Mouse (Mus musculus): ENCODE results near the gene Ncs1.

Ncs1 gene

DNA sequence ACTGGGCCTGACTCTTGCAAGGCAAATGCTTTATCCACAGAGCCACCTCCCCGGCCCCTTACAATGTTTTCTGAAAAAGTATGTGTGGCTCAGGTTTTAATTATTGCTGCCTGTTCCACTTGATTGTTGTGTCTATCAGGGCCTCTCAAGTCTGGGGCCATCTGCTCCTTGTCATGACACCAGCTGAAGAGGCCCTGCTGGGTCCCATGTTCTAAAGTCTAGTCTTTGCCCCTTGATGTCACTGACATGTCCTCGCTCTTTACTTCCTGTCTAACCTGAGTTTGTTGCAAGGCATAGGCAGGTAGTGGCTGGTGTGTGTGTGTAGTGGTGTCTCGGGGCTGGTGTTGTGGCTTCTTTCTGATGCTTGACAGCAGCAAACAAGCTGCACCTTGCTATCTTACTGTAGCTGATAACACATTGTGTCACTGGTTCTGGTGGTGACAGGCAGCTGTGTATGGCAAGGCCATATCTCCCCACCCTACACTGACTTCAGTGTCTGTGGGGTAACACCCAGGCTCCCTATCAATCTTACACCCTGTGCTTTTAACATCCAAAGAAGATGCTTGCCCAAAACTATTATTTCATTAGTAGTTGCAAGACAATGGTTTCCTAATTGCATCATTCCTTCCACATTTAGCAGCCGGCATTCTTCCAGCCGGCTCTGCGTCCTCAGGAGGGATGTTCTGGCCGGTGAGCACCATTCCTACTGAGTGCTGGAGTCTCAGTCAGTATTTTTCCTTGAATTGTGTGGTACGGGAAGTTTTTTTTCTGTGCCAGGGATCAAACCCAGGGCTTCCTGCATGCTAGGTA is 96.3 kb downstream of the Ncs1 start:
- no peak for DNase-seq
